Mouse (Mus musculus) thymus, postnatal 10 days (tissue): Measurements from ENCODE around the gene Nufip1.

ENCODE experiments used
- DNase-seq, 2 experiments: peaks; one replicate each; pipeline ENCODE4 v3.0.0; 2021; ENCODE audit warnings: low spot score in 2 of 2

Gene Nufip1

DNA sequence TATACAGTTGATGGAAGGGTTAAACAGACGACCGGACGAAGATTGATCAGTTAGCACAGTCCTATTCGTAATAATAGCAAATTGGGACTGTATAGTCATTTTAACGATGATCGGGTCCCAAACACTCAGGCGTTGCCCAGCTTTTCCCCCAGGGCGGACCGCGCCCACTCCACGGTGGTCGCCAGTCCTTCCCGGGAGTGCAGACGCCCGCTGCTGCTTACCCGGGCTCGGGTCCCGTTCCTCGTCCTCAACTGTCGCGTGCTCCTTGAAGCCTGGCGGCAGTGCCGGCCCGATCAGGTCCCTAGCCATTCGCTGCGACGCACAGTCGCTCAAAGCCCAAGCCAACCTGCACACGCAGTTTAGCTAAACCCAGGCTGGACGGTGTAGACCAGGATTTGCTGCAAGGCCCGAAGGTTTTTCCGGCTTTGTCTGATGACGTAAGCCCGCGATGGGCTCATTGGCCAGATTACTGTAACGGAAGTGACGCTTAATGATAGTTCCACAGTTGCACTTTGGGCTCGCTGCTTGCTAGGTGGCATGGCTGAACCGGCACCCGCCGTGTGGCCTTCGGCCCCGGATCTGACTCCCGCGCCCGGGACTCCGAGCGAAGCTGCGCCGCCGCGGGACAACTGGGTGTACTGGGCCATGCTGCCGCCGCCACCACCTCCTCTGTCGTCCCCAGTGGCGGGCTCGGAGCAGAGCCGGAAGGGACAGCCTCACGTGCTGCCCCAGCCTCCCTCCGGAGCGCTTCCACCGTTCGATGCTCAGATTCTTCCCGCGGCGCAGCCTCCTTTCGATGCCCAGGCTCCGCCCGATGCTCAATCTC, at the start of gene Nufip1, which contains the start of gene Gpalpp1:
Gene Nufip1 (plus strand): TSS at position 496 of the 826 bp plus-strand sequence.
Gene Gpalpp1 (minus strand): TSS at position 365 of the 826 bp plus-strand sequence.
- peak; percentile 69 to 75 for DNase-seq

DNA sequence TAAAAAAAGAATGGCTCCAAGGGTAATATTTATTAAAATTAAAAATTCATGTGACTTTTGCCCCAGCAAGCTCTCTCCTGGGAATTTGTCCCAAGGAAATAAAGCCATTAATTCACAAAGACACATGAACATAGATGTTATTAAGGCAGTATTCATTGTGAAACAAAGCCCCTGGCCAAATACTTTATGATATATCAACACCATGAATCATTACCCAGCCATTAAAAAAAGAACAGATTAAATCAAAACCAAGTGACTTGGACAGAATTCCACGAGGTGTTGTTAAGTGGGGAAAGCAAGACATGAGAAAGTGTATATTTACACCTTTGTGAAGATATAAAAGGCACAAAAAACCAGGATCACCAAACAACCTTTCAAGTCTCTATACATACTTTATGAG, 43.5 kb upstream of the Nufip1 start:
- DNase-seq = no peak

DNA sequence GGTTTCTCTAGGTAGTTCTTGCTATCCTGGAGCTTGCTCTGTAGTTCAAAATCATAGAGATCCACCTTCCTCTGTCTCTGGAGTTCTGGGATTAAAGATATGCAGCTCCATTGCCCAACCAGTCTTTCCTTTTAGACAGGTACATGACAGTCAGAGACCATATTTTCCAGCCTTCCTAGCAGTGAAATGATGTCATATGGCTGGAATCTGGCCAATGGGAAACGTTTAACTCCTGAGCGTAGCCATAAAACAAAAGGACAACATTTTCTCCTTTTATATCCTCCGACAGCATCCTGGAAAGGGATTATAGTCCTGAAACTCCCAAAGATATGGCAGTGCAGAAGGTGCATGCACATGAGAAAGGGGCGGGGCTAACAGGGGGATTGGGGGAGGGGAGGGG, 42.4 kb upstream of the Nufip1 start:
- no peak for DNase-seq

DNA sequence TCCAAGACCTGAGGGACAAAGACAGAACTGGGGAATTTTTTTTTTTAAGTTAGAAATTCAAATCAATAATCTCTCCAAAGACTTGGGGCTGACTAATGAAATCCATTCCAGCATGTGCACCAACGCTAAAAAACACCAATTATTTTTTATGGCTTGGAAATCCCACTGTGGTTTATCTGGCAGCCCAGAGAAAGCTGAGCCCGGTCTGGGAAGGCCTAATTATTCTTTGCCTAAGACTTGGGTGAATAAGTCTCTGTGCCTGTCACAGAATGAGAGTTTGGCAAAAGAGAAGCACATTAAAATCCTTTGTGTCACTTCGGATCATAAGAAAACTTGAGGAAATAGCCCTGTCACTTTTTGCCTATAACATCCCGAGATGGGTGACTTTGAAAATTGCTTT, 41.4 kb upstream of the Nufip1 start:
- DNase-seq = no peak

DNA sequence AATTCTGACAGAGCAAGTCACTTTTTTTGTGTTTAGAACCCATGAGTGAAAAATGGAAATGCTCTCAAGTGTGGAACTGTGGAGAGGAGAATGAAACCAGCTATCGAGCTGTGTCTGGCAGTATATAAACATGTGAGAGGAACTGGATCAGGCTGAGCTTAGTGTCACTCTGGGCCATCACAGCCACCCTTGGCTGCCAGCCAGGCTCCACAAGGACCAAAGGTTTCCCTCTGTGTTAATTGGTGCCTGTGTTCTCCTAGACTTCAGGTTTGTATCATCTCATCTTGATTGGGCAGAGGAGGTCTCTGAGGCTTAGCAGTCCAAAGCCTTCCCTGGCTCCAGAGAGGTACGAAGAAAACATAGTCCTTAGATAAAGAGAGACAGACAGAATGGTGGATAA, 38.1 kb upstream of the Nufip1 start:
- DNase-seq = no peak

DNA sequence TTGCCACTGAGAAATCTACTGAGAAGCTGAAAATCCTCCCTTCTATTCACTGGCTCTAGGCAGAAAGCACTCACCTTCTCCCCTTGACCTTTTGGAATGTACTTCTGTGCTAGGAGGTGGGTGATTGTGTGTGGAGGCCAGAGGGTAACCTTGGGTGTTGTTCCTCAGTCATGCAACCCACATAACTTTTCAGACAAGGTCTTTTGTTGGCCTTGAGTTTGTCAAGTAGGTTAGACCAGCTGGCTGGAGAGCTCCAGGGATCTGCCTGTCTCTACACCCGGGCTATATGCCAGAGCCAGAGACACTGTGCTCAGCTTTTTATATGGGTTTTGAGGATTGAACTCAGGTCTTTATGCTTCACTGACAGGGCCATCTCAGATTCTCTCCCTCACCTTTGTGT, 36.5 kb upstream of the Nufip1 start:
- no peak for DNase-seq

DNA sequence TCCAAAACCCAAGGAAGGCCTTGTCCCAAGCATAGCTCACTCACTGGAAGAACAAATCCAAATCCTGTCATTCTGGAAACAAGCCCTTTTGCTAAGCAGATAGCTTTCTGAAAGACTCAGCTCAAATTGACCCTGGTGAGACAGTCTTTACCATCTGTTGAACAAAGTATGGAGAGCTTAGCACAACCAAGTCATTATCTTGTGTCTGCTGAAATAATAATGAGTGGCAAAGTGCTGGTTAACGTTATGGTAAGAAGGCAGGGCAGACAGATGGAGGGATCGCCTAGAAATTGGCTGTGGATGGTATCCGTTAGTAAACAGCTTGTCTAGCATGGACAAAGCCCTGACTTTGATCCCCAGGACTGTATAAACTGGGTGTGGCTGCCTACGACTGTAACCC, 35.0 kb upstream of the Nufip1 start:
- no peak for DNase-seq

DNA sequence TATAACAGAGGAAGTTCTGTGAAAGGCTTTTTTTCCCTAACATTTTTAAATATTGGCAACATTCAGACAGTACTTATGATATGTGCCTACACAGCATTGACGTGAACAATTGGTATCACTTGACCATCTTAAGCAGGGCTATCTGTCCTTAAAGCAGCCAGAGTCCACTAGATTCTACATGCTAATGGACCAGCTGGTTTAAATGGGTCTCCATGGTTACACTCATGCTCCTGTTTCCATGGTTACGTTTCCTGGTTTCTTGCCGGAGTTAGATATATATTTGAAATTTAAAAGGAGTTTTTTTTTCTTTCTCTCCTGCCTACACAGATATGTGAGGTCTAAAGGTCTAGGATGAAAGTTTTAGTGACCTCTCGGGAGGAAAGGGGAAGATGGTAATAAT, 34.1 kb upstream of the Nufip1 start:
- no peak for DNase-seq

DNA sequence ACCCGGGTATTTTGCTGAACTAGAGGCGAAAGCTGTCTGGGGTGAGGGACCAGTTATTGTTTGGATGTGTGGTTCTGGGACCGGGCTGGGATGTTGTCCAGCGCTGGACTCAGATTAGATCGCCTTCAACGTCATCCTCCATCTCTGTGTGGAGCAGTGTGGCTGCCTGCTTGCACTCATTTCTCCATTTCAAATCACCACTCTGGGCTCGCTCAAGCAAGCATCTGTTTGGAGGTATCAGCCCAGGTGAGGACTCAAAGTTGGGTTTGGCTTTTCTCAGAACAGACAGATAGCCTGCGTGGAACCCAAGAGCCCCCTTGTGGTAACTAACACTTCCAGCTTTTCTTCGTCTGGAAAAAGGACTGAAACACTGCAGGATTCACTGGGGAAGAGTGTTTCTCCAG, 33.6 kb upstream of the Nufip1 start:
- peak in 1 of 2 experiments; percentile 19 for DNase-seq

DNA sequence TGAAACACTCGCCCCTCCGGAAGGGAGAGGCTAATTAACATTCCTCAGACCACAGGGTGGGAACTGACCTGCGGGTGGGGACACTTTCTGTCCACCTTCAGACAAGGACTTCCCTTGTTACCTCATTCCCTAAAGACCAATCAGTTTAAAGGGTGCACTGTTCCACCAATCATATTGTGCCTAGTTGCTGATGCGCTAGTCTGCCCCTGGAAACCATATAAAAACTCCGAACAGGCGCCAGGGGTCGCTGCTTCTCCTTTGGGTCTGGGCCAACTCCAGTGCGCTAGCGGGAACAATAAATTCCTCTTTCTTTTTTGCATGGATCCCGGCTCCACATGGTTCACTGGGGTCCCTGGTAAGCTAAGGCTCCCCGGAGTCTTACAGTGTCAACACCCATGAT, 29.2 kb upstream of the Nufip1 start:
- DNase-seq = no peak

DNA sequence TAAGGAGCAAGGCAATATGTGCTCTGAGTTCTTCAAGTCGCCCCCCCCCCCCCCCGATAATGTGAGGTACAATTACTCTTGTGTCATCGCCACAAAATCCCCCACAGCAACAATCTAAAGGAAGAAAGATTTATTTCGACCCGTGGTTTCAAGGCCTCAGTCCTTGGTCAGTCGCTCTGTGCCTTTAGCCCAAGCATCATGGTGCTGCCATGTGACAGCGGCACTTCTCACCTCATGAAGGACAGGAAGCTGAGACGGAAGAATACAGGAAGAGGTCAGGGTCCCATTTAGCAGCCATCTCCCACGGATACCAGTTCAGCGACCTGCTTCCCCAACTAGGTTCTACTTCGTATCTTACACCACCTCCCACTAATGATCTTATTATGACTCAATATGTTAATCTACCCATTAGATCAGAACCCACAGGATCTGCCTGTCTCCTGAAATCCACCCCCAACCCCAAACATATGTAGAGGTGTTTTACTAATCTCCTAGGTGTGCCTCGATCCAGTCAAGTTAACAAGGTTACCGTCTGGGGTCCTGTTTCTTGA, 28.5 kb upstream of the Nufip1 start:
- no peak for DNase-seq

DNA sequence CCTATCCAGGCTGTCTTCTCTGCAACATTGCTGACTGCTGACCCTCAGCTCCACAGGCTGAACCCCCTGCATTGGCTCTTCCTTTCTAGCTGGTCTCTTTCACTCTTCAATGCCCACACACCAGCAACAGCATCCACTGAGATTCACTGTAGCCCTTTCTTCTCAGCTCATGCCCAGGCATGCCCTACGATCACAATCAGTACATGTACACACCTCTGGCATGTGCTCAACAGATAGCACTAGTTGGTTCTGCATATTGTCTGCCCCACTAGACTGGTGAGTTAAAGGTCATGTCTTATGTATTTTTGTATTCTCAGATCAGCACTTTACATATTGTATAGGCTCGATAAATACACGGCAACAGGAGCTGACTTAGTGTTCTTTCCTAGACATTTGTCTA, 26.5 kb upstream of the Nufip1 start:
- no peak for DNase-seq

DNA sequence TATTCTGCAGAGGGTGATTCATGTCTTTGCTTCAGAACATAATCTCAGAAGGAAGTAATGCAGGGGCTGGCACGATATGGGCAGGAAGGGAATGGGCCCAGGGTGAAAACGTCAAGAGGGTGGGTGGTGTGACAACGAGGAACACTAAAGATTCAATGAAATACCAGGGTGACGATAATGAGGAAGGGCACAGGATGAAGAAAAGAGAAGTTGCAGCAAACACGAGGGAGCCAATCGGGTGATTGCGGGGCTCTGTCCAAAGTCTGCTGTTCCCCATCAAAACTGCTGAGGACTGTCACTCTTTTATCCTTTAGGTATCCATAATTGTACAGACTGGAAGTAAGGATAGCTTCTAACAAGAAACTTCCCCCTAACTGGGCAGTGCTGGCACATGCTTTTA, 13.4 kb upstream of the Nufip1 start:
- no peak for DNase-seq

DNA sequence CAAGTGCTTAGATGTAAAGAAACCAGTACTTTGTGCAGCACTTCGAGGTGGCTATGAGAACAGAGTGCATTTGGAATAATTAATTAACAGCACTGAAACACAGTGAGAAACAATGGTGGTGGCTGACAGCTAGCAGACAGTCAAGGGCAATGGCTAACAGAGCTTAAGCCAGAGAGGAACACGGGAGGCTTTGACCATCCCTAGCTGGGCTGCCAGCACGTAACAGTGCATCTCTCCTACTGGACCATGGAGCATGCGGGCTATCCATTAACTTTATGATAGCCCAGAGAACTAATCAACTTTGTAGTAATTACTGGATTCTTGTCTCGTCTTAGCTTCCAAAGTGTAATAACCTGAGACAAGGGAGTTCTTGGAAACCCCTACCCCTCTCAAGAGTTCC, 12.9 kb upstream of the Nufip1 start:
- DNase-seq = no peak

DNA sequence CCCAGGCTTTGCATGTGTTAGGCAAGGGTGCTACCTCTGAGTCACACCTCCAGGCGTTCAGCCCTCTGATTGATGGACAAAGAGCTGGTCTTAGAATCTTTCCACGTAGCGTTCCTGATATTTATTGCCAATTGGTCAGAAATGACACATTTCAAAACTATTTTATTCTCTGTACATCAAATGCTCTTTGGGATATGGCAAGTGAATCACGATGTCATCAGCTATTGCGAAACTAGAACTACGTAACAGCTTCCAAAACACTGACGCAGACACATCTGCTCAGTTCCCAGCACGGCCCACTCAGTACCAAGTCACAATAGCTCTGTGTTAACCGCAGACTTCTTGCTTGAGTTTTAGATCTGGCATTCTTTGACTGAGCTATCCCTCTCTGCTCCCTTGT, 11.1 kb upstream of the Nufip1 start:
- no peak for DNase-seq

DNA sequence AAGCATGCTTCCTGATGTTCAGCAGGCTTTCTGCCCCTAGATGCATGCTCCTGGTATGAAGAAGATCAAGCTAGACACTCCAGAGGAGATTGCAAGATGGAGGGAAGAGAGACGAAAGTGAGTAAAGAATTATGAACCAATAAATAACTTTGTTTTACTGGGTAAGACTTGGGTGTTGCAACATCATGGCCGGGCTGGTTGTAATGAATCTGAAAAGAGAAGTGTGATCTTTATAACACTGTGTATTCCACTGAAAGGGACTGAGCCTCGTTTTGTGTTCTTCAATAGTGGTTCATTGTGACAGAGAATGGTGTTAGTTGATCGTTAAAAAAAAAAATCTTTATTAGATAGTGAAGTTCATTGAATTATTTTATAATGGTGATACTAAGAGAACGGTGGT, 5.1 kb downstream of the Nufip1 start:
- no peak for DNase-seq

DNA sequence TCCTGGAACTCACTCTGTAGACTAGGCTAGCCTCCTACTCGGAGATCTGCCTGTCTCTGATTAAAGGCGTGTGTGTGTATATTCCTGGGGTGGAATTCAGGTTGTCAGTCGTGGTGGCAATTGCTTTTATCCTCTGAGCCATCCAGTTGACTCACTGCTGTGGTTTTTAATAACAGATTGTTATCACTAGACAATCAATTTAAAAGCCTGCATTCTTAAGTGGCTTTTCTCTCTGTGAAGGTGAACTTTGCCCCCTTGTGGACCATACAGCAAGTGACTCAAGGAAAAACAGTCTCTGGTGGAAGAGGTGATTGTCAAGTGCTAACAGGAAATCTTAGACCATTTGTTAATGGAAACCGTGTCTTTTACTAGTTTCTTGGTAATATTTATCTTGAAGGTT, 8.3 kb downstream of the Nufip1 start:
- DNase-seq = no peak

DNA sequence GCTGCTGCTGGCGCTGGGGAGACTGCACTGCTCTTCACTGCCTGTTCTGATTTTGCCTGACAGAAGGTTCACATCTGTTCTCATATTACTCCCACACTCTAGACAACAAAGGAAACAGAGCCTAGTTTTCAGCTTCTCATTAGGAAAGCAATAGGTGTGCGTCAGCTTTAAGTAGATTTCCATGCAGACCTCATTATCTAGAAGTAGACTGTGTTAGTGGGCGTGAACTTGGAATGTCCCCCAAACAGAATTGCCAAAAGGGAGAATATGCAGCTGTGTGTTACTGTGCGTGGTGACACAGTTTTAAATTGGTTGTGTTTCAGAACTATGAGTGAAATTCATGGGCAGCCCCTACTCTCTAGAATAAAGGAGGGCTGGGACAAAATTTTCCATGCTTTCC, 9.8 kb downstream of the Nufip1 start:
- no peak for DNase-seq

DNA sequence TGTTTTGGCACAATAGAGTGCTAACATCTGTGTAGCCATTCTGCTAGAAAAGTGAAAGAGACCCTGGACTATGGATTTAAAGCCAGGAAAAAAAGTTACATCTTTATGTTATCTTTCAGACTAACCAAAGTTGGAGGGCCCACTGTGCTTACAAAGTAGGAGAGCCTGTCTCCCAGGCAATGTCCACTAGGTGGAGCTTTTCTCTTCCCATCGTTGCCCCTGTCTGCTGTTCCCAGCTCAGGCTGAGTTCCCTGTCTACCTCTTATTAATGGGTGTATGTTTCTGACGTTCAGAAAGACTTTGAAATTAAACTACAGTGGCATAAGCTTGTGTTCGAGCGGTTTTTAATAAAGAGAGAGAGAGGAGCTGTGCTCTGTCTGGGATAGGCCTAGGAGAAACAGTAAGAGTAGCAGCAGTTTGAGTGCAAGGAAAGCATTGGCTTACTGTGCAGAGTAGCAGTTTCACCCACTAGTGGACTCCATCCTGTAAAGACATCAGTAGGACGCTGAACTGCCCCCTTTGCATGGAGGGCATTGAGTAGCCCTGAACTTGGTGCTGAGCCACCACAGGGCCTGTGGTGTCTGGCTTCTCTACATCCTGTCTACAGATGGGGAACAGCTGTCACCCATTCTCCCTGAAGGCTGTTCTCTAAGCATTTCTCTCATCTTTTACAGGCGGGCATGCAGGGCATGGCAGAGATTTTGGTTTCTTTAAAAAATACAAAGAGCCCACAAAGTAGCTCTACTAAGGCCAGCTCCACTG, 11.4 kb downstream of the Nufip1 start:
- peak in 1 of 2 experiments; percentile 45 for DNase-seq

DNA sequence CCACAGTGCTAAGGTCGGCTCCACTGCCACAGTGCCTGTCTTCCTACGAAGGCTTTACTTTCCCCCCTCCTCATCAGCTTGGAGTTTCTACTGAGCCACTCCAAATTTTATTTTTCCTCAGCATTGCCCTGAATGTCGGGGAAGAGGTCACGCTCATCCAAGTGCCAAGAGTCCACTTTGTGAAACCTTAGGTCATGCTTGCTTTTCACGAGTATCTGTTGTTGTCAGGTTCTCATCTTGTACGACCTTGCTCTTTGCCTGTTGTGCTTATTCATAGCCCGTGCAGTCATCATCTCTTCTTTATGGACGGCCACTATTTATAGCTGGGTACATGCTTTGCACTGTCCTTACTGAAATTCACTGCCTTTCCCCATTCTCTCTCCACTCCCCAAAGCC, 12.0 kb downstream of the Nufip1 start:
- no peak for DNase-seq

DNA sequence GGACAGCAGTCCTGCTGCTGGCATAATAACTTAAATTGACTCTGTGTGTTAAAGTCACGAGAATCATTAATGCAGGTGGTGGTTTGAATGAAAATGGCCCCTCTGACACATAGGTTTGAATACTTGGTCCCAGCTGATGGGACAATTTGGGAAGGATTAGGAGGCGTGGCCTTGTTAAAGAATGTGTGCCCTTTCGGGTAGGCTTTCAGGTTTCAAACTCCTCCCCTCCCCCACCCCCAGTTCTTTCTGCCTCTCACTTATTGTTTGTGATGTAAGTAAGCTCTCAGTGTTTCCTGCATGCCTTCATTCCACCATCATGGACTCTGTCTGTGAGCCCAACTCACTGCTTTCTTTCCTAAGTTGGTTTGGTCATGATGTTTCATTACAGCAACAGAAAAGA, 16.6 kb downstream of the Nufip1 start:
- DNase-seq = no peak

DNA sequence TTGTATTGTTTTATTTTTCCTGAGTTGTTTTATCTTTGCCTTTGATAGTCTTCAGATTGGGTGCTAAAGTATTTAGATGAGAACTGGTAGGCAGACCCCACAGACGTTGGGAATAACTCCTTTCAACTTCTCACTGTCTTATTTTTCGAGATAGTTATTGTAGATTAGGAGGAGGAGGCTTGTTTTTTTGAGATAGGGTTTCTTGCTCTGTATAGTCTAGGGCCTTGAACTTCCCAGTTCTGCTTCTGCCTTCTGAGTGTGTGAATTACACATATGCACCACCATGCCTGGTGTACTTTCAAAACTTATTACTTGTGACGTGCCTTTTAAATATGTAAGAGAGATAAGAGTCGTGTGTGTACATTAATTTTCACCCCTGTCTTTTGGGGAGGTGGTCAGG, 17.5 kb downstream of the Nufip1 start:
- no peak for DNase-seq

DNA sequence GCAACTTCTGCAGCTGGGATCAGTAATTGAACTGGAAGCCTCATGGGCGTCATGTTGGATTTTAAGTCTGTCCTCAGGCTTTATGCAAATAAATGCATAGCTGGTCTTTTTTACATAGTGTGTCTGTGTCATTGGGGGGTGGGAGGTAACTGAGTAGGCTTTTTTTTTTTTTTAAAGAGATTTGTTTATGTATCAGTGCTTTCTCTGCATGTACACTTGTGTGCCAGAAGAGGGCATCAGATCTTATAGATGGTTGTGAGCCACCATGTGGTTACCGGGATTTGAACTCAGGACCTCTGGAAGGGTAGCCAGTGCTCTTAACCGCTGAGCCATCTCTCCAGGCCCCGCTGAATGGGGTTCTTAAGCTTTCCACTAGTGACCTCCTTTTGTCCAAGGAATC, 24.3 kb downstream of the Nufip1 start:
- no peak for DNase-seq
